Mouse (Mus musculus): Measurements from ENCODE around the gene Gabbr2.
A peak's percentile ranks its signal among the peaks of the same experiment; 100 is the strongest.
"Not testable (repeated sequence)": the region's sequence is repeated elsewhere in the genome, so short reads cannot be mapped to it uniquely, and the experiment has no call there.

Gene Gabbr2

GRCm38 (mm10) chr4:46634881-46635280 lies 356.8 kb downstream of the Gabbr2 start:
- ATAC-seq (ENCODE audit: insufficient number of reproducible peaks, low FRiP score, low TSS enrichment) = no peak

GRCm38 (mm10) chr4:46633565-46633964 lies 358.1 kb downstream of the Gabbr2 start:
- ATAC-seq (ENCODE audit: insufficient number of reproducible peaks, low FRiP score, low TSS enrichment) = not testable (repeated sequence)

- ATAC-seq (ENCODE audit: insufficient number of reproducible peaks, low FRiP score, low TSS enrichment) = no peak
Observed at GRCm38 (mm10) chr4:46632465-46632864, 359.2 kb downstream of the Gabbr2 start.

DNA sequence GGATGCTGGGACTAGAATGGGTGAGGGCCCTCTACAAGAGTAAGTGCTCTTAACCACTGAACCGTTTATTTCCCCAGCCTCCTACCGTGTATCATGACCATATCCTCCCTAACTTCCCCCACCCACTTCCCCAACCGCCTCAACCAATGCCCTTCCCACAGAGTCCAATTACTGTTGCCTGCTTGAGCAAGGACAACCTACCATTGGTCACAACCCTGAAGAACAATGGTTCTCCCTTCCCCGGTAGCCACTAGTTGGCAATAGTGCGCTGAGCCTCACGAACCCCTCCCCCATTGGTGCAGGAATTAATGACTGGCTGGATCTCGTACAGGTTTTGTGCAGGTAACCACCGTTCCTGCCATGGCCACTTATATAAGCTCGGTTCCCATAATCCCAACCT lies 361.3 kb downstream of the Gabbr2 start:
- no peak for ATAC-seq (ENCODE audit: insufficient number of reproducible peaks, low FRiP score, low TSS enrichment)

- no peak for ATAC-seq (ENCODE audit: insufficient number of reproducible peaks, low FRiP score, low TSS enrichment)
Observed at GRCm38 (mm10) chr4:46628873-46629272, 362.8 kb downstream of the Gabbr2 start.

DNA sequence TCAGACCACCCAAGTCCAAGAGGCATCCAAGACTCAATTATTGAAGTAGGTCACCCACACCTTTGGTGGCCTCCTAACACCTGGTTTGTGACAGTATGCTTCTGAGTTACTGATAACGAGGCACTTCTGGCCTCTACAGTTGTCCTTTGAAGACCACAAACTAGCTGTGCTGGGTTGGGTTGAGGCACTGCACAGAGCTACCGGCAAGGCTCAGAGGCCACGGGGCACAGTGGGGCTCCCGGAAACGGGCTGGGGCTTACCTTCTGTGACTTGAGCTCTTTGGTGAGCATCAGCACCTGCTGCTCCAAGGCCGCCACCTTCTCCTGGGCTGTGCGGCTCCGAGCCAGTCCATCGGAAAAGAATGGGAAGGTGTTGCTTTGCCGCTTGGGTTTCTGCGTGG lies 363.6 kb downstream of the Gabbr2 start:
- ATAC-seq (ENCODE audit: insufficient number of reproducible peaks, low FRiP score, low TSS enrichment) = no peak

DNA sequence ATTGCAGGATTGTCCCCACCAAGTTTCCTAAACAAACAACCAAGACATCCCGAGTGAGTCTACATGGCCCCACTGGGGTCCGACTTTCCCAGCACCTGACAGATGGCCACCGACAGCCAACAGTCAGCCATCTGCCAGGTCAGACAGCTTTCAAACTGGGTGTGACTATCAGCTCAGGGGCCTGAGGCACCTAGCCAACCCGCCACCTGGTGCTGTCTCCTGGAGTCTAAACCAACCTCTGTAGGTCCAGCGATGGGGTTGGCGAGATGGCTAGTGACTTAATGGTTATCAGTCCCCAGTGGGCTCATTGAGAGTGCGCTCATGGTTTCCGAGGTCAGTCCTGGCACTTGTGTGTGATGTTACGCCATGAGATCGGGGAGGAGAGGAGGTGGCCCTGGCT lies 366.6 kb downstream of the Gabbr2 start:
- ATAC-seq (ENCODE audit: insufficient number of reproducible peaks, low FRiP score, low TSS enrichment) = peak; percentile 75

DNA sequence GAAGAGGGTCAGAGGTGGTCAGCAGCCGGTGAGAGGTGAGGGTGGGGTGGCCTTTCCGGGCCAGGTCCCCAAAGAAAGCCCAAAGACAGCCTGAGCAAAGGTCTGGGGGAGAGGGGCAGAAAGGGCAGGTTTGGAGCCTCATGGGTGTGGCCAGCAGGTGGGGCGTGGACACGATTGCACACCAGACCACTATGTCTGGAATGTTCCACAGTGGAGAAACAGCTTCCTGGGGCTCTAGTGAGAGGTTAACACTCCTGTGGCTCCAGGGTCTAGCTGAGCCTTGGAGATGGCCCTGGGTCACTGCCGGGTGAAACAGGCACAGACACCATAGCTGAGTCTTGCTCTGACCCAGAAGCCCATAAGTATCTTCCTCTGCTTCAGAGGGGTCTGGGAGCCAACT lies 368.7 kb downstream of the Gabbr2 start:
- ATAC-seq (ENCODE audit: insufficient number of reproducible peaks, low FRiP score, low TSS enrichment) = no peak

DNA sequence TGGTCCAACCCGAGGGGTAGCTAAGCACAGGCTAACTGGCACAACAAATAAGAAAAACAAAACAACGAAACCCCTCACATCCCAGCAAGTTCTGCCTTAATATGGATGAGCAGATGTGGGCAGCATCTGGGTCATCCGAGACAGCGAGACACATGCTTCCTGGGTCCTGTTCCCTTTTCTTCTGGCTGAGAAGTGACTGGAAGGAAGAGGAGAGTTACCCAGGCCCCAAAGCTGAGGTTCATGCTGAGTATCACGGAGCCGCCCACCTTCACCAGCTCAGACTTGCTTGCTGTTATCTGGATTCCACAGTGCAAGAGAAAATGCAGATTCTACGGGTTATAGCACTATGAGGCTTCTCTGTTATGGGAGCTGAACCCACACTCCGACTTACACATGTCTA lies 370.7 kb downstream of the Gabbr2 start:
- ATAC-seq (ENCODE audit: insufficient number of reproducible peaks, low FRiP score, low TSS enrichment) = no peak

DNA sequence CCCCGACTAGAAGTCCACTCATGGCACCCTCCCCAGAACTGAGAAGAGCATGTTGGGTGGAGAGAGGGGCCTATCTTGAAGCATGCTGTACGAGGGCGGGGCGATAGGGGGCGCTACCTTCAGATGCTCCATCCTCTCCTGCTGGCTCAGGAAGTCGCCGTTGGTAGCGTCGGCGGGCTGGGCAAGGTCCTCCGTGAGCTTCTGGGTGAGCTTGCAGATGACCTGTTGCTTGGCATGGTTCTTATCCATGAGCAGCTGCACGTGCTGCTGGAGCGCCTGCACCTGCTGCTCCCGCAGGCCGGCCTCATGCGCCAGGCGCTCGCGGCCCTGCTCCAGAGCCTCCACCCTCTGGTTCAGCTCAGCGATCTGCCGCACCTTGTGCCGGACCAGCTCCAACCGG lies 371.3 kb downstream of the Gabbr2 start:
- peak; percentile 21; the same call in 1 of the 2 replicates for ATAC-seq (ENCODE audit: insufficient number of reproducible peaks, low FRiP score, low TSS enrichment)

GRCm38 (mm10) chr4:46618196-46618817 lies 373.4 kb downstream of the Gabbr2 start:
- no peak for ATAC-seq (ENCODE audit: insufficient number of reproducible peaks, low FRiP score, low TSS enrichment)

GRCm38 (mm10) chr4:46617408-46617807 lies 374.3 kb downstream of the Gabbr2 start:
- ATAC-seq (ENCODE audit: insufficient number of reproducible peaks, low FRiP score, low TSS enrichment) = no peak

DNA sequence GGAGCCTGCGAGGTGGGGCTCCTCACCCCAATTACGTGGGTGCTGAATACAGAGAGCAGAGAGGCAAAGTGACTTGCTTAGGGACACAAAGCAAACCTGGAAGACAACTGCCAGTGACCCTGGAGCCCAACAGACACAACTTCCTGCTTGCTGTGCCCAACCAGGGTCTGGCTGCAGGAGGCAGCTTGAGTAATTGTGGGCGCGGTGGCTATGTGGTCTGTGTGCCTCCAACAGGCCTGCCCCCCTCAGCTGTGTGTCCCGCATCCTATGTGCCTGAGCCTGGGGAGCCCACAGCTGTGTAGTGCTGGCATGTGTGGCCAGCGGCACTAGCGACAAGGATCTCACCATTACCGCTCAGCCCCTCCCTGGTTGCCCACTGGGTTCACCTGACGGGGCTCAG lies 377.0 kb downstream of the Gabbr2 start:
- no peak for ATAC-seq (ENCODE audit: insufficient number of reproducible peaks, low FRiP score, low TSS enrichment)

GRCm38 (mm10) chr4:46613618-46614017 lies 378.1 kb downstream of the Gabbr2 start:
- no peak for ATAC-seq (ENCODE audit: insufficient number of reproducible peaks, low FRiP score, low TSS enrichment)

Measured in cerebellum, adult (tissue).